Mouse (Mus musculus) induced T-regulatory cell, adult 2 months (primary cell): ENCODE measurements around the gene Atg101.

ENCODE experiments used
- DNase-seq: peaks from one replicate; pipeline ENCODE4 v3.0.0-alpha.2; 2012; ENCODE audit warnings: low read depth

The Atg101 gene

DNA sequence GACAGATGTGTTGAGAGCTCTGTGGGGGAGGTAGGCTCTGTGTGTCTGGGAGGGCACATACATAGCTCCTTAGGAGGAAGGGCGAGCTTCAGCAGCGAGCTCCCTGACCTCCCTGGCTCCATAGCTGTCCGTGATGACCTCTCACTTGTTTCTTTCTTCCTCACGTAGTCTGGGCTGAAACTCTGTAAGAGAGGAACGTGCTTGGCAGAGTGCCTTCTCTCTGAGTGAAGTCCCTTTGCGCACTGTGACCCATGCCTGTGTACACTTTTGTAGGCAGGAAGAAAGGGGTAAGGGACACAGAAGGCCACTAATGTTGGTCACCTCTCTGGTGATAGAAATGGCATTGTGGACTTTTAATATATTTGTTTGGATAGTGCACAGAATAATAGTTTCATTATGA lies 3.3 kb downstream of the Atg101 start:
- no peak for DNase-seq

DNA sequence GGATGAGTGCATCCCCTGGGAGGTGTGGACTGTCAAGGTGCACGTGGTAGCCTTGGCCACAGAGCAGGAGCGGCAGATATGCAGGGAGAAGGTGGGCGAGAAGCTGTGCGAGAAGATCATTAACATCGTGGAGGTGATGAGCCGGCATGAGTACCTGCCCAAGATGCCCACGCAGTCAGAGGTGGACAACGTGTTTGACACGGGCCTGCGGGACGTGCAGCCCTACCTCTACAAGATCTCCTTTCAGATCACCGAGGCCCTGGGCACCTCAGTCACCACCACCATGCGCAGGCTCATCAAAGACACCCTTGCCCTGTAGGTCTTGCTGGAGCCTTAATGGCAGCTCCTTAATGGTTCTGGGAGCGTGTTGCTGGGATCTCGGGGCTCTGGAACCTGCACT lies 6.3 kb downstream of the Atg101 start:
- no peak for DNase-seq

DNA sequence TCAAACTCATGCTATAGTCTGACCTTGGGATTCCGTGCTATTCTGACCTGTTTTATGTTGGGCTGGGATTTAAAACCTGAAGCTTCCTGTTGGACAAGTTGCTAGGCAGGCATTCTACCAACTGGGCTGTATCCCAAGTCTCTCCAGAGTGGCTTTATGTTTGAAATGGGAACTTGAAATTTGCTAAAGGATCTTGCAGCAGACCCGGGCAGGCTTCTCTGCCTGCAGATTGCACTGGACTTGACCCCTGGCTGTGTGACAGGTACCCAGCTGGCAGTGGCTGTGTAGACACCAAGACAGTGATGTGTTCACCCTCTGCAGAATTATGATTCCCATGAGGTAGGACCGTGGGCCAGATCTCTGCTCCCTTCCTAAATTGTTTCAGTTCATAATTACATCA lies 7.9 kb downstream of the Atg101 start:
- no peak for DNase-seq

DNA sequence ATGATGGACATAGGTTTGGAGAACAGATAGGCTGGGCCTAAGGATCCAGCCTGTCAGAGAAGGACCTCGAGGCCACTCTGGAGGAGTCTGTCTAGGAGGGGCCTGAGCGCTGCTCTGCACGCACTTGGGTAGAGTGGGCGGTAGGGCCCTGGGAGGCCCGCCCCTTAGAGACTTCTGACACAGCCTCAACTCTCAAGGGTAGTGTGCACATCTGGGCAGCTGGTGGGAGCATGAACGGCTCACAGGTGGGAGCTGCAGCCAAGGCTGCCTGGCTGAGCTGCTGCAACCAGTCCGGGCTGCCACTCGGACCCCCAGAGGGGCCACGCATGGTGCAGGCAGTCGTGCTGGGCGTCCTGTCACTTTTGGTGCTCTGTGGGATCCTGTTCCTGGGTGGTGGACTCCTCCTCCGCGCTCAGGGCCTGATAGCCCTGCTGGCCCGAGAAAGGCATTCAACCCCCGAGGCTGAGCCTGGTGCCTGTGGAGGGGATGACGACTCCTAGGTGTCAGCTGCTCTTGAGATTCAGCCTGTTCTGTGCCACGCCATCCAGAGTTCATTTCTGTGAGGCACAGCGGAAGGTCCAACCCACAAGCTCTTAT lies 9.1 kb downstream of the Atg101 start, which contains the start of gene 6030408B16Rik:
6030408B16Rik (plus strand) TSS at position 188 of the 597 bp plus-strand sequence.
- DNase-seq, result no peak

DNA sequence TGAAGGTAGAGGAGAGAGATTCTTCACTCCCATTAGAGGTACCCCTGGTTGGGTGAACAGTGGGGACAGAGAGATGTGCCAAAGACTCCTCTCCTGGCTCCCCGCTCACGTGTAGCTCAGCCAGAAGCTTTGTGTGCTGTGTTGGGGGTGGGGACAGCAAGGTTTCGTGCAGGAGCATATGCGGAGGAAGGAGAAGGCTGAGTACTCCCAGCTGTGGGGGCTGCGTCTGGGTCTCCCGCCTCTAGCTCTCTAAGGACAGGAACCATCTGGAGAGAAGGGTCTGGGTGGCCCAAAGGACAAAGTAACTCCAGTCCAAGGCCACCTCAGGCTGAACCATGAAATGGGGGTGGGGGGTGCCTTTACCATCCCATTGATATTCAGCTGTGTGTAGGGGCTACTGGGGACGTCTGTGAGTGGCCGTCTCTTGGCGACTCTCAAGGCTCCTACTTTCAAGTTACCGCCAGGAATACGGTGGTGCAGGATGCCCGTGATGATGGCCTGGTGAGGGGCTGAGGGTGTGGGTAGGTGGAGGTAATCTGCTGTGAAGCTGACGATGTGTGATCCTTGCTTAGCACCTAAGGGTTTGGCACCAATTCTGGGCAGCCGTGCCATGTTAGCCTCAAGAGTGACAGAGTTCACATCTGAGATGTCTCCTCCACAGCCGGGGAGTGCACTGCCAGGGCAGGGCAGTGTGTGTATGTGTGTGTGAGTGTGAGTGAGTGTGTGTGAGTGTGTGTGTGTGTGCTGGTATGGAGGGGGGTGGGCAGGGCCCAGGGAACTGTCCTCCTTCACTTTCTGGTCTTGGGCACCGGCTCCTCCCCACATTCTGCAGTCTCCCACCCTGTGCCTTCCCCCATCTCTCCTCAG lies 10.2 kb downstream of the Atg101 start:
- no peak for DNase-seq

DNA sequence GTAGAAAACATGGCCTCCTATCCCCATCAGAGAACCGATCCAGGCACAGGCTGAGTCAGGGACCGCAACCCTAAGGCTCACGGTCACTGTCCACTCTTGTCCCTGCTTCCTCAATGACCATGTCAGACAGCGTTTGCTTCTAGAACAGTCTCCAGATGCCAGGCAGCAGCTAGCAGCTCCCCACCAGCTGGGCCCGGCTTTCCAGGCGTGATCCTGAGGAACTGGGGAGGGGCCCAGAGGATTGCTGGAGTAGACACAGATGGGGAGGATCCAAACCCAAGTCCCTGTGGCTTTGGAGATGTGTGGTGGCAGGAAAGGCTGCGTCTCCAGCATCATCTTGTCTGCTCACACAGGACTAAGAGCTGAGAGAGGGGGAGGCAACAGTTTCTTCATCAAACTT lies 11.0 kb downstream of the Atg101 start:
- no peak for DNase-seq

DNA sequence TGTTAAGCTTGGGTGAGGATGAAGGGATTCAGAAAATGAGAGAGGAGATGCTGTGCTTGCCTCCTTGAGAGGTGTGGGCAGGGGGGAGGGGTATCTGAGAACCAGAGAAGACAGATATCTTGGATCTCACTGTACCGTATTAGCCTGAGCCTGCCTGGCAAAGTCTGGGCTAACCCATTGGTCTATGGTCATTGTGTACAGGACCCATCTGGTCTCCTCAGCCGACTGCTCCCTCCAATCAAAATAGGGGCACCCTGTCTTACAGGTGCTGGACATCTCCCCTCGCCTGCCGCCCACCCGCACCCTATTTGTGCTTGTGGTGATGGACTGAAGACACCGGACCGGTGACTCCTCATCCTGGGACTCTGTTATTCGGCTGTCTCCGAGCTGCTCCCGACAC lies 11.5 kb downstream of the Atg101 start:
- no peak for DNase-seq

DNA sequence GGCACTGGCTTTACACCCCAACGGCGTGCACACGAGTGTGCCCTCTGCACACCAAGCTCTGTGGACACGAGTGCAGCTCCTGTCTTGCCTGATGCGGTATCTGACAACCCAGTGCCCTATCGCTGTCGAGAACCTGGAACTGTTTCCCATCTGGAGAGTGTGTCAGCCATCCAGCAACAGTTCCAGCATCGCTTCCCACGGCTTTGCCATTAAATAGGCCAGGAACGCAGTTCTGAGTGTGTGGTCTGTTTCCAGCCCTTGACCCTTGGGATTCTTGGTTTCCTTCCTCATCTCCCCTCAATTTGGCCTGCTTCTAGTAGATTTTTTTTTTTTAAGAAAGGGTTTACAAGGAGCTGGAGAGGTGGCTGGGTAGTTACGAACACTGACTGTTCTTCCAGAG lies 12.0 kb downstream of the Atg101 start:
- no peak for DNase-seq

DNA sequence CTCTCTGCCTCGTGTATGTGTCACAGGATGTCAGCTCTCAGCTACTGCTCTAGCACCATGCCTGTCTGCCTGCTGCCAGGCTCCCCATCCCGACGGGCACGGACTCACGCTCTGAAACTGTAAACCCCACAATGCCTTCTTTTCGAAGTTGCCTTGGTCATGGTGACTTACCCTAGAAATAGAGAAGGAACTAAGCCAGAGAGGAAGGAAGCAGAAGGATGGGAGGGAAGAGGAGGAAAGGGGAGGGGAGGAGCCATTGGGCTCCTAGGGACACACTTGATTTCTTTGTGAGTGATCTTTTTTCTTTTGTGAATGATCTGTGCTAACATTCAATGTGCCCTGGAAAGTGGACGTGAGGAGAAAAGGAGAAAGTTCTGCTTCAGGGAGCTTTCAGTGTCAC lies 13.9 kb downstream of the Atg101 start:
- DNase-seq, result no peak

DNA sequence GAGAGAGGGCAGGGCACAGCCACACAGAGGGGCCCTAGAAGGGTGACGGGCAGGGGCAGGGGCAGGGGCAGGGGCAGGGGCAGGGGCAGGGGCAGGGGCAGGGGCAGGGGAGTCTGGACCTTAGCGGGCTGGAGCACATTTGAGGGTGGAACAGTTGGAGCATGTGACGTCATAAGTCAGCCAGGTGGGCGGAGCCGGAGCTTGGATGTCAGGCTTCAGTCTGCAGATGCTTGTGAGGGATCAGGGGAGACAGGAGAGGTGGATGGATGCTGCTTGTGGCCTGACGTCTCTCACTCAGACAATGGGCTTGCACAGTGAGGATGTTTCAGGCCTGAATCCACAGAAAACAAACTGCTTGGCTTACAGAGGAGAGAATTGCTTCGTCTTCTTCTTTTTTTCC lies 14.5 kb downstream of the Atg101 start:
- peak; percentile 34 for DNase-seq

DNA sequence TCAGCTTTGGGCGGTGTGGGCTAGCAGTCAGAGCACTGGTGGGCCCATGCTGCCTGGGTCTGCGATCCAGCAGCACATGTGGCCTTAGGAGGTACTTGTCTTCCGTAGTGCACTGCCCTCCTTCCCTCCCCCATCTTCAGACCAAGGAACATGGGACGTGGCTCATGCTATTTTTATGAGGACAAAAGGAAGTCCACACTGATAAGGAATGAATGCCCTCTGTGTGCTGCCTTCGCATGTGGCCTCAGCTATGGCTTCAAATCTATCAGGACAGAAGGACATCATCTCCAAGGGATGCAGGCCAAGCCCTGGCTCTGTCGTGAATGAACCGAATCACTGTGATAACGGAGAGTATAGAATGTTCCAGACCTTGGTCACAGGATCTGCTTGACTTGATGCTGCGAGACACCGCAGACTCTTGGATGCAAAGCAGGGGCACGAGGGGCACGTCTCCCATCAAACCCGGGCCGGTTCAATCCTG lies 15.4 kb downstream of the Atg101 start:
- no peak for DNase-seq

DNA sequence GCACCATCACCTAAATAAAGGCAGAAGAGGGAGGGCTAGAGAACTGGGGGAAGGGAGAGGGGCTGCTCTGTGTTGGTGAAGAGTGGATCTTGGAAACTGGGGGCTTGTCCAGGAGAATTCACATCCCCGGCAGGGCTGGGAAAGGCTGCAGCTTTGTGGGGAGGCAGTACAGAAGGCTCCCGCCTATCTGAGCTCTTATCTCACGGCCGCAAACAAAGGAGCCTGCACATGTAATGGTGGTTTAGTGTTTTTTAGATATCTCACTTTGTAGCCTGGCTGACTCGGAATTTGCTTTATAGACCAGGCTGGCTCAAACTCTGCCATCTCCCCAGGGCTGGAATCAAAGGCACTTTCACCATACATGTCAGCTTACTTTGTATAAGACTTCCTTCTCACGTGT lies 16.1 kb downstream of the Atg101 start:
- DNase-seq, result no peak

DNA sequence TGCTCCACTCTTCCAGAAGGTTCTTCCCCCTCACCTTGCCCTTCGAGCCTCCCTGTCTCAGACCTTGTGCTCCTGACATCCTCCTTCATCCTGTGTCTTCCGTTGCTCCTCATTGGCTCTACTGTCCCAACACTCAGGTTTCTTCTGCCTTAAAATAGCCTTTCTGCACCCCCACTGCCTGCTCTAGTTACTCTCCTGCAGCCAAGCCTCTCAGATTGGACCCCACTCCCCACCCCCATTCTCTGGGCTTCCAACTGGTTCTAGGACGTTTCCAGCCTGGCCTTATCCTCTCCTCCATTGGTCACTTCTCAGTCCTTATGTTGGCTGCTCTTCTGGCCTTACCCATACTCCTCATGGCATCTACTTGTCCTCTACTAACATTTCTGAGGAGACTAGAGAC lies 18.1 kb downstream of the Atg101 start:
- no peak for DNase-seq

DNA sequence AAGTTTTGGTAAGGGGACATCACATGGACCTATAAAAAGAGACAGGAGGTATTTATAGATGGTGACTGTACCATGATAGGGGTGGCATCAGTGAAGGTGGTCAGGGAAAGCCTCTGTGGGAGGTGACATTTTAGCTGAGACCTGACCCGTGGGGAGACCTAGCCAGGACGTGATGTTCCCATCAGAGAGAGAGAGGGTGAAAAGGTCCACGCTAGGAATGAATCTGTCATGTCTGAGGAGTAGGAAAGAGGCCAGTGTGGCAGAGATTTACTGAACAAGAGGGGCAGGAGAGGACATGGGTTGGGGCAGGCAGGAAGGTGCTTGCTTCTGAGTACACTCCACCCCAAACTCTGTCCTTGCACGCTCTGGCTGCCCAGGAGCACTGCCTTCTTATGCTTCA lies 19.8 kb downstream of the Atg101 start:
- no peak for DNase-seq

DNA sequence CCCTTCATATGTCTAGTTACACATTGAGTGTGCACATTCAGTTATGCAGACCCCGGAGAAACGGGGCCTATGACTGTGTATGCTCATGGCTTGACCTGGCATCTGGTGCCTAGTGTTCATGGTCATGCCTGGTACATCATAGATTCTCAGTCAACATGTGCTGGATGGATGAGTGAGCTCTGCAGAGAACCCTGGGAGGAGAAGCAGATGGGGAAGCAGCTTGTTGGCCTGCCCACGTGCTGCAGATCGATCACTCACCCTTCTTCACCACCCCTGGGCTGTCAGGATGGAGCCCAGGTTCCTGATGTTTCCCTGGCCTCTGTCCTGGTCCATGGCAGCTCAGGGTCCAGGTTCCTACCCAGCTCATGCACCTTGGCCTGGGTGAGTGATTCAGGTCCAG lies 22.4 kb downstream of the Atg101 start:
- DNase-seq, result no peak

DNA sequence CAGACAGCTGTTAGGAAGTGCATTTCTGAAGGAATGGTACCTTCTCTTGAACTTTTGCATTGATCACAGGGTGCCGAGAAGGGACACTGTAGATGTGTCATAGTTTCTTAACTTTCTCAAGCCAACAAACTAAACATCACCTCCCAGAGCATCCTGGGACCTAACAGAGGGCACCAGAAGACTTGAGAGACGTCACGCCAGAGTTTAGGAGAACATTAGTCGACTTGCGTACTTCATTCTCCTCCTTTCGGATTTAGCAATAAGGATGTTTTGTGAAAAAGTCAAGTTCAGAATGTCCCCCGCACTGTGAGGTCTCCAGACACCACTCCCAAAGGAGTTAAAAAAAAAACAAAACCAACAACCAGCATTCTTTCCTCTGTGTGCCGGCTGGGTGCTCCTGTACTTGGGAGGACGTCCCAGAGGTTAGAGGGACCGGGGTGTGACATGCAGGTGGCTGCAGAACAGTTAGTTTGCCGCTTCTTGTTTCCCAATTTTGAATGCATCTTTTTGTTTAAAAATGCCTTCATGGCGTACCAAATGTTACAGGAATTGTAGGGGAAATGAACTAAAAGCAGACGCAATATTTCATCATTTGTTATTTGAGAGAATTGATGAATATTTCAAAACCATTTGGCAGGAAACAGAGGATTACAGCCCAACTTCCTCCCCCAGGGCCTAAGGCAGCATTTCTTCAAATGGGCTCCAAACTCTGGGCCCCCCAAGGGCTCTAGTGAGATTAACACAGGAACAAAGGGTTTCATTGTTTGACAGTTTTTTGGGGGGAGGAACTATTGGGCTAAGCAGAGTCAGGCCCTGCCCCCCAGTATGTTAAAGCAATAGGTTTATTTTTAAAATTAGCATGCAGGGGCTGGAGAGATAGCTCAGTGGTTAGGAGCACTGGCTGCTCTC lies 24.6 kb downstream of the Atg101 start:
- no peak for DNase-seq

DNA sequence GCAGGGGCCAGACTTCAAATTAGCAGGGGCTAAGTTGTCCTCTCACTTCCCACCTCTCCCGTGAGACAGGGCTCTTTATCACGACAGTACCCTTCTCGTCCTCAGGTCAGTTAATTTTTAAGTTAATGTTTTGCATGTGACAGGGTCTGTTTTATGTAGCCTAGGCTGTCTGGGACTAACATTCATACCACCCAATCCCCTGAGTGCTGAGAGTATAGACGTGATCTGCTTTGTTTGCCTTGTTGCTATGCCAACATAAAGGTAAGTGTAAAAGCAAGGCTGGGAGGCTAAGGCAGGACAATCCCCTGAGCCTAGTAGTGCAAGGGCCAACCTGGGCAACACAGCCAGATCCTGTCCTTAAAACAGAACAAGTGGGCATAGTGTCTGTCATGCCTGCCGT lies 25.4 kb downstream of the Atg101 start:
- DNase-seq, result no peak

DNA sequence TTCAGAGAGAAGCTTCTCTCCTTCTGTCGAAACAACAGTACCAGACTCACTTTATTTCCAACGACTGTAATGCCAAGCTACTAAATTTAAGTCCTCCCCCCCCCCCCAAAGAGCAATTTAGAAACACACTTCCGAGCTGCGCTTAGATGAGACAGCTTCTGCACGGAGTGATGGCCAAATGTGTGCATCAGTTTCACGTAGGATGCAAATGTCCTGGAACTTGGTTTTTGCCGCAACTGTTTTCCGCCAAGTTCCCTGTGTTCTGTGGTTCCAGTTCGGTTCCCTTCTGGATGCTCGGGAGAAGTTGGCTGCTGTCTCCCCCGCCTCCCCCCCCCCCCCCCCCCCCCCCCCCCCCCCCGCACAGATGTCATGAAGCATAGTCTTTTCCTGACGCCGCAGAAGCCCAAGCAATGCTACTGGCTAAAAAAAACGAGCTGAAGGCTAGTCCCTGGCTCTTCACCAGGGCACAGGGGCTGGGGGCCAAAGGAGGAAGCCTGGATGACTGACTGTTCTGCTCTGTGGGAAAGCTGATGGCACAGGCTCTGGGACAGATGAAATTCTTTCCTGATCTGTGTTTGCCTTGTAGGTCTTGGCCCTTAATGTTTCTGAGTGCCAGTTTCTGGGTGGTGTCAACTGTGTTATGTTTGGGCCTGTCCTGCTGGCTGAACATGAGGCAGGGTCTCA lies 27.2 kb downstream of the Atg101 start:
- no peak for DNase-seq

DNA sequence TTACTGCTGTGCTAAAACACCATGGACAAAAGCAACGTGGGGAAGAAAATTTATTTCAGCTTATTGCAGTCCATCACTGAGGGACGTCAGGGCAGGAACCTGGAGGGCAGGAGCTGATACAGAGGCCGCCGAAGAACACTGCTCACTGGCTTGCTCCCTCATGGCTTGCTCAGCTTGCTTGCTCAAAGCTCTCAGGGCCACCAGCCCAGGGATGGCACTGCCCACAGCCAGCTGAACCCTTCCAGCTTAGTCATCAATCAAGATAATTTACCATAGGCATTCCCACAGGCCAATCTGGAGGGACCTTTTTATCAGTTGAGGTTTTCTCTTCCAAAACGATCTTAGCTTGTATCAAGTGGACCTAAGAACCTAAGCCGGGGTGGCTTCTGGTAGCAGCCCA lies 27.9 kb downstream of the Atg101 start:
- DNase-seq, result no peak

DNA sequence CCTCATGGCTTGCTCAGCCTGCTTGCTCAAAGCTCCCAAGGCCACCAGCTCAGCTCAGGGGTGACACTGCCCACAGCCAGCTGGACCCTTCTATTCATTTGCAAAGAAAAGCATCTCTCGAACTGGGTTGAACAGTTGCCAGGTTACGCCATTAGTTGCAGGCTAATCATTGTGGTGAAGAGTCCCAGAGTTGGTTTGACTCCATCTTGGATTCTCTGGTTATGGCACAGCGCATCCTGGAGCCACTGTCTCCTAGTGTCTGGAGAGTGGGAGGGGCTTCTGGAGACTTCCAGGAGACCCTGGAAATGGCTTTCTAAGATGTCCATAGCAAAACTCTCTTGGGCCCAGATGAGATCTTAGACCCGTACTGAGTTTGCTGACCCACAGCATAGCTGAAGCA lies 31.3 kb downstream of the Atg101 start:
- DNase-seq, result no peak

DNA sequence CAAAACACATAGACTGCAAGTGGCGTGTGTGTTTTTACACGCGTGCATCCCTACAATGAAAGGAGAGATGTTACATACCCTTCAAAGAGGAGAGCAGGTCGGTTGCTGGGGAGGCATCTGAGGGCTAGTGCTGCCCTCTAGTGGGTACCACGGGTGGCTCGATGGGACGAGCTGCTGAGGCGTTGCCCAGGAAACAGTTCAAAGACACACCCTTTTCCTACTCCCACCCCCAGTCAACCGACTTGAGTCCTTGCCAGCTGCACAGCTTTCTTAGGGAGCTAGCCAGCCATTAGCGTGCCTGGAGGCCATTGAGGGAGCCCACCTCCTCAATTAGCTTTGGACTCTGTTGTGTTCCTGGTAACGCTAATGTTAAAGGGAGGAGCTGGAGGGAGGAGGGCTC lies 31.8 kb downstream of the Atg101 start:
- peak; percentile 91 for DNase-seq
